Mouse (Mus musculus): ENCODE results near the gene Cdh4. TPM values are rescaled to one million over a fixed set of nuclear protein-coding genes. Genes with fewer than 3 reads are reported as not detected.

The Cdh4 gene
- polyA plus RNA-seq, 1 experiment from 2014 or later, result 2.6 TPM

- Histone ChIP-seq H3K4me1 (replicated peaks) (peaks cover 10% of the 10 kb centered on the region; the same call in 1 of the 2 replicates), H3K36me3 (no peaks in the 10 kb centered on the region), H3K9me3 (no peaks in the 10 kb centered on the region), H3K9ac (no peak overlapping the region), H3K4me3 (replicated peaks) (no peak overlapping the region), H3K4me2 (replicated peaks) (no peak overlapping the region), H3K27me3 (replicated peaks) (no peaks in the 10 kb centered on the region; the same call in none of the 2 replicates), H3K27ac (0 out of 2 replicates have a peak overlapping the region, but pooled peaks have one; percentile 13)
- WGBS, result 43% methylated on average over 5 of the region's 5 CpGs
- peak; percentile 87 for ATAC-seq
Observed at GRCm38 (mm10) chr2:179769137-179769536, 326.9 kb downstream of the Cdh4 start.

GRCm38 (mm10) chr2:179769943-179770342 is 327.7 kb downstream of the Cdh4 start:
- no peak overlapping the region for H3K9ac ChIP-seq
- H3K9me3 ChIP-seq, result no peaks in the 10 kb centered on the region
- 57% methylated on average over 8 of the region's 8 CpGs for WGBS
- no peak overlapping the region for H3K4me3 ChIP-seq (replicated peaks)
- H3K36me3 ChIP-seq, result no peaks in the 10 kb centered on the region
- no peaks in the 10 kb centered on the region; the same call in none of the 2 replicates for H3K27me3 ChIP-seq (replicated peaks)
- peaks cover 16% of the 10 kb centered on the region; the same call in 1 of the 2 replicates for H3K4me1 ChIP-seq (replicated peaks)
- no peak for ATAC-seq
- no peak overlapping the region for H3K27ac ChIP-seq
- H3K4me2 ChIP-seq (replicated peaks), result no peak overlapping the region

- H3K4me1 ChIP-seq (replicated peaks), result 0 out of 2 replicates have a peak, but pooled peaks cover 6% of the 10 kb centered on the region
Observed at GRCm38 (mm10) chr2:179774440-179775110, 332.3 kb downstream of the Cdh4 start.

GRCm38 (mm10) chr2:179775999-179776705 is 333.9 kb downstream of the Cdh4 start:
- H3K27ac ChIP-seq, result no peak overlapping the region
- H3K9ac ChIP-seq, result no peak overlapping the region
- no peak overlapping the region for H3K4me3 ChIP-seq (replicated peaks)
- ATAC-seq, result no peak
- WGBS, result 84% methylated on average over 10 of the region's 10 CpGs
- no peaks in the 10 kb centered on the region for H3K9me3 ChIP-seq
- no peak overlapping the region for H3K4me2 ChIP-seq (replicated peaks)
- 0 out of 2 replicates have a peak, but pooled peaks cover 6% of the 10 kb centered on the region for H3K4me1 ChIP-seq (replicated peaks)
- no peaks in the 10 kb centered on the region for H3K27me3 ChIP-seq (replicated peaks)
- H3K36me3 ChIP-seq, result no peaks in the 10 kb centered on the region

More at GRCm38 (mm10) chr2:179774440-179775110, 332.3 kb downstream of the Cdh4 start:
- H3K27me3 ChIP-seq (replicated peaks), result no peaks in the 10 kb centered on the region
- peak overlapping the region; percentile 16 for H3K4me2 ChIP-seq (replicated peaks)
- H3K9me3 ChIP-seq, result no peaks in the 10 kb centered on the region
- peak; percentile 71 for ATAC-seq
- H3K9ac ChIP-seq, result no peak overlapping the region
- WGBS, result 16% methylated on average over 13 of the region's 13 CpGs
- no peak overlapping the region for H3K27ac ChIP-seq
- H3K36me3 ChIP-seq, result no peaks in the 10 kb centered on the region
- H3K4me3 ChIP-seq (replicated peaks), result no peak overlapping the region

GRCm38 (mm10) chr2:179779266-179779665 is 337.0 kb downstream of the Cdh4 start:
- 71% methylated on average over 9 of the region's 9 CpGs for WGBS
- Histone ChIP-seq H3K9ac (no peak overlapping the region), H3K27me3 (replicated peaks) (no peaks in the 10 kb centered on the region), H3K4me1 (replicated peaks) (0 out of 2 replicates have a peak, but pooled peaks cover 6% of the 10 kb centered on the region), H3K36me3 (no peaks in the 10 kb centered on the region), H3K9me3 (no peaks in the 10 kb centered on the region), H3K4me2 (replicated peaks) (no peak overlapping the region), H3K27ac (no peak overlapping the region), H3K4me3 (replicated peaks) (no peak overlapping the region)
- no peak for ATAC-seq

- Histone ChIP-seq H3K4me3 (replicated peaks) (no peak overlapping the region), H3K36me3 (no peaks in the 10 kb centered on the region), H3K4me1 (replicated peaks) (no peaks in the 10 kb centered on the region), H3K9me3 (no peaks in the 10 kb centered on the region), H3K27ac (no peak overlapping the region), H3K27me3 (replicated peaks) (no peaks in the 10 kb centered on the region), H3K4me2 (replicated peaks) (no peak overlapping the region), H3K9ac (no peak overlapping the region)
- WGBS, result 48% methylated on average over 4 of the region's 4 CpGs
- ATAC-seq, result no peak
Observed at GRCm38 (mm10) chr2:179780961-179781360, 338.7 kb downstream of the Cdh4 start.

GRCm38 (mm10) chr2:179787256-179787655 is 345.0 kb downstream of the Cdh4 start:
- no peaks in the 10 kb centered on the region for H3K4me1 ChIP-seq (replicated peaks)
- ATAC-seq, result no peak
- no peak overlapping the region for H3K4me2 ChIP-seq (replicated peaks)
- H3K9me3 ChIP-seq, result no peaks in the 10 kb centered on the region
- 70% methylated on average over 18 of the region's 18 CpGs for WGBS
- H3K36me3 ChIP-seq, result no peaks in the 10 kb centered on the region
- H3K4me3 ChIP-seq (replicated peaks), result no peak overlapping the region
- H3K9ac ChIP-seq, result no peak overlapping the region
- no peaks in the 10 kb centered on the region for H3K27me3 ChIP-seq (replicated peaks)
- H3K27ac ChIP-seq, result no peak overlapping the region

GRCm38 (mm10) chr2:179787797-179788196 is 345.6 kb downstream of the Cdh4 start:
- Histone ChIP-seq H3K4me3 (replicated peaks) (no peak overlapping the region), H3K9me3 (no peaks in the 10 kb centered on the region), H3K36me3 (no peaks in the 10 kb centered on the region), H3K4me2 (replicated peaks) (no peak overlapping the region), H3K27ac (no peak overlapping the region), H3K27me3 (replicated peaks) (no peaks in the 10 kb centered on the region), H3K4me1 (replicated peaks) (no peaks in the 10 kb centered on the region), H3K9ac (no peak overlapping the region)
- 70% methylated on average over 5 of the region's 5 CpGs for WGBS
- ATAC-seq, result no peak

GRCm38 (mm10) chr2:179790684-179791083 is 348.5 kb downstream of the Cdh4 start:
- H3K36me3 ChIP-seq, result no peaks in the 10 kb centered on the region
- H3K27me3 ChIP-seq (replicated peaks), result no peaks in the 10 kb centered on the region
- H3K27ac ChIP-seq, result no peak overlapping the region
- H3K9me3 ChIP-seq, result no peaks in the 10 kb centered on the region
- no peaks in the 10 kb centered on the region for H3K4me1 ChIP-seq (replicated peaks)
- no peak overlapping the region for H3K4me3 ChIP-seq (replicated peaks)
- no peak for ATAC-seq
- WGBS, result 59% methylated on average over 3 of the region's 3 CpGs
- H3K4me2 ChIP-seq (replicated peaks), result no peak overlapping the region
- no peak overlapping the region for H3K9ac ChIP-seq

- Histone ChIP-seq H3K27me3 (replicated peaks) (no peaks in the 10 kb centered on the region), H3K4me1 (replicated peaks) (no peaks in the 10 kb centered on the region), H3K27ac (no peak overlapping the region), H3K36me3 (no peaks in the 10 kb centered on the region), H3K9ac (no peak overlapping the region), H3K4me2 (replicated peaks) (no peak overlapping the region), H3K4me3 (replicated peaks) (no peak overlapping the region), H3K9me3 (no peaks in the 10 kb centered on the region)
- 55% methylated on average over 13 of the region's 13 CpGs for WGBS
- ATAC-seq, result no peak
Observed at GRCm38 (mm10) chr2:179792426-179793133, 350.3 kb downstream of the Cdh4 start.

GRCm38 (mm10) chr2:179794354-179794753 is 352.1 kb downstream of the Cdh4 start:
- ATAC-seq, result no peak
- Histone ChIP-seq H3K36me3 (no peaks in the 10 kb centered on the region), H3K4me1 (replicated peaks) (no peaks in the 10 kb centered on the region), H3K4me2 (replicated peaks) (no peak overlapping the region), H3K9me3 (no peaks in the 10 kb centered on the region), H3K4me3 (replicated peaks) (no peak overlapping the region), H3K27ac (no peak overlapping the region), H3K9ac (no peak overlapping the region), H3K27me3 (replicated peaks) (no peaks in the 10 kb centered on the region)
- 48% methylated on average over 1 of the region's 1 CpGs for WGBS

GRCm38 (mm10) chr2:179795452-179795851 is 353.2 kb downstream of the Cdh4 start:
- Histone ChIP-seq H3K27ac (no peak overlapping the region), H3K36me3 (no peaks in the 10 kb centered on the region), H3K4me2 (replicated peaks) (no peak overlapping the region), H3K9me3 (no peaks in the 10 kb centered on the region), H3K4me3 (replicated peaks) (no peak overlapping the region), H3K9ac (no peak overlapping the region), H3K4me1 (replicated peaks) (no peaks in the 10 kb centered on the region), H3K27me3 (replicated peaks) (no peaks in the 10 kb centered on the region)
- ATAC-seq, result no peak
- 61% methylated on average over 12 of the region's 12 CpGs for WGBS

All from intestine, embryonic 15.5 days (tissue).